Mouse (Mus musculus) heart, adult 2 months (tissue): Measurements from ENCODE around the gene Eif4b. TPM values are rescaled to one million over a fixed set of nuclear protein-coding genes. Genes with fewer than 3 reads are reported as not detected.

Source experiments
- DNase-seq, 2 experiments: peaks; one replicate each; pipeline ENCODE4 v3.0.0; 2021
- H3K27ac ChIP-seq: fragments of 200-600 bp; 2 replicates; pipeline ENCODE4 v1.8.1; 2022
- H3K27me3 ChIP-seq: fragments of 200-500 bp; 2 replicates; pipeline ENCODE4 v1.6.1; 2012; ENCODE audit warnings: mild to moderate bottlenecking, low read length, inconsistent platforms, mixed read lengths; ENCODE audit not compliant: control insufficient read depth, insufficient read depth
- H3K36me3 ChIP-seq: fragments of 200-500 bp; 2 replicates; pipeline ENCODE4 v1.6.1; 2012; ENCODE audit warnings: low read length, inconsistent platforms; ENCODE audit not compliant: control insufficient read depth, insufficient read depth
- H3K4me1 ChIP-seq: fragments of 200-500 bp; 2 replicates; pipeline ENCODE4 v1.6.1; 2011; ENCODE audit warnings: low read length; ENCODE audit not compliant: control insufficient read depth, insufficient read depth
- H3K4me3 ChIP-seq: fragments of 200-600 bp; 2 replicates; pipeline ENCODE4 v1.8.1; 2022
- H3K79me2 ChIP-seq: fragments of 200-500 bp; replicated peaks from 2 replicates; pipeline ENCODE4 v1.6.1; 2012; ENCODE audit warnings: mild to moderate bottlenecking, inconsistent platforms, low read length, moderate library complexity, mixed read lengths; ENCODE audit not compliant: control insufficient read depth, insufficient read depth
- H3K9ac ChIP-seq: fragments of 200-500 bp; 2 replicates; pipeline ENCODE4 v1.6.1; 2012; ENCODE audit warnings: low read depth, mild to moderate bottlenecking, control low read depth, inconsistent platforms, low read length, mixed read lengths
- CTCF ChIP-seq: fragments of 200-600 bp; IDR thresholded peaks from 2 replicates; pipeline ENCODE4 v1.8.1; 2022; ENCODE audit warnings: antibody characterized with exemption, mild to moderate bottlenecking, moderate library complexity
- EP300 ChIP-seq: fragments of 200-500 bp; IDR thresholded peaks from 2 replicates; pipeline ENCODE4 v1.6.1; 2011; ENCODE audit warnings: low read depth, low read length, control low read depth; ENCODE audit not compliant: insufficient read depth
- POLR2A ChIP-seq: fragments of 200-500 bp; IDR thresholded peaks from 2 replicates; pipeline ENCODE4 v1.6.1; 2011; ENCODE audit warnings: mild to moderate bottlenecking, low read depth, low read length, control low read depth; ENCODE audit not compliant: insufficient read depth
- WGBS: fragments of 180-500 bp; shearing (Covaris S2); methylation state at CpG from one replicate; pipeline ENCODE4 v1.1.7; 2018; 5-methylcytosine and 5-hydroxymethylcytosine counted together
- intact Hi-C: fragments of 180-260 bp; cut with DNase I; formaldehyde crosslinking; loops from one replicate; pipeline ENCODE4 v1.15.1; 2025
- polyA plus RNA-seq: library from polyadenylated mRNA; depleted of rRNA; stranded (reverse); fragments of >200 nt; gene quantifications from 2 replicates; pipeline ENCODE4 v1.2.3, GENCODE M21; 2012; rRNA removed
- total RNA-seq, 2 experiments: library from RNA; stranded (reverse); gene quantifications; 2 replicates each; pipeline ENCODE4 v1.2.3; 2021

The Eif4b gene
- total and polyA plus RNA-seq, 3 experiments, result 50.7 to 177 (median 138) TPM

DNA sequence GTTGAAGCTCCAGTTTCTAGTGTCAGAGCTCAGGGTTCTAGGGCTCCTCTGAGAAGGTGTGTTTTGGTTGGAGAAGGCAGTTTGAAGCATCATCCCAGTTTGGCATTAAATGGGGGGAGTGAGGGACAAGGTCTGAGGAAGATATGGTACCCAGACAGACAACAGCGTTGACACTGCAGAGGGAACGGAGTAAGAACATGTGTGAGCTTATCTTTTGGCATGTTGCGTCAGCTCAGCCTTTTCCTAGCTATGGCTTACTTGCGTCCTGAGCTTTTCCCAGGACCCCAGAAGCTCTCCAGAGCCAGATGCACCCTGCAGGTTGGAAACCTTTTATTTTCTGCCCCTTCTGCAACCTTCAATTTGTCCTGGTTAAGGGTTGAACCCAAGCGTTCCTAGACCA lies 72.5 kb downstream of the Eif4b start:
- no peak overlapping the region for H3K9ac ChIP-seq
- no peak overlapping the region for H3K4me3 ChIP-seq
- H3K27ac ChIP-seq, result no peak overlapping the region
- no peaks in the 10 kb centered on the region for H3K79me2 ChIP-seq
- no peak for DNase-seq
- TF ChIP-seq CTCF (no peak), EP300 (no peak), POLR2A (no peak)
- peaks cover 10% of the 10 kb centered on the region for H3K4me1 ChIP-seq
- H3K27me3 ChIP-seq, result no peaks in the 10 kb centered on the region
- no peaks in the 10 kb centered on the region for H3K36me3 ChIP-seq
- intact Hi-C loops, result loop anchor here (2.0 kb wide), 2 partner anchors 37 to 157 kb away; no protein-coding TSS in a partner anchor
- 73% methylated on average over 5 of the region's 5 CpGs for WGBS

Other genes starting within 250 kb of the Eif4b start
- gene Krt1, start 223.0 kb upstream of the Eif4b start, total RNA-seq, result not detected
- 0.04 TPM in 1 of 2 replicates, not detected in the other for gene Krt1, start 223.0 kb upstream of the Eif4b start, polyA plus RNA-seq
- under 1 TPM in 1 of 2 experiments, not detected in 1; 0.31 TPM for gene Krt77, start 204.1 kb upstream of the Eif4b start, total RNA-seq
- not detected in 2 replicates for gene Krt77, start 204.1 kb upstream of the Eif4b start, polyA plus RNA-seq
- gene Krt76, start 180.9 kb upstream of the Eif4b start, total RNA-seq, result not detected
- not detected in 2 replicates for gene Krt76, start 180.9 kb upstream of the Eif4b start, polyA plus RNA-seq
- not detected for gene Krt4, start 149.0 kb upstream of the Eif4b start, total RNA-seq
- 0.43 TPM in 1 of 2 replicates, not detected in the other for gene Krt4, start 149.0 kb upstream of the Eif4b start, polyA plus RNA-seq
- gene Krt79, start 133.4 kb upstream of the Eif4b start, total RNA-seq, result under 1 TPM in 1 of 2 experiments, not detected in 1; 0.27 TPM
- 1.5 and 2.3 TPM in 2 replicates for gene Krt79, start 133.4 kb upstream of the Eif4b start, polyA plus RNA-seq
- under 1 TPM in 1 of 2 experiments, not detected in 1; 0.08 TPM for gene Krt78, start 119.5 kb upstream of the Eif4b start, total RNA-seq
- gene Krt78, start 119.5 kb upstream of the Eif4b start, polyA plus RNA-seq, result not detected in 2 replicates
- 1 to 10 TPM; 1.7 TPM for gene Krt8, start 69.3 kb upstream of the Eif4b start, total RNA-seq
- 2.3 and 9.8 TPM in 2 replicates for gene Krt8, start 69.3 kb upstream of the Eif4b start, polyA plus RNA-seq
- 1 to 10 TPM; 2.6 to 2.7 TPM for gene Krt18, start 45.6 kb upstream of the Eif4b start, total RNA-seq
- gene Krt18, start 45.6 kb upstream of the Eif4b start, polyA plus RNA-seq, result 2.7 and 6.7 TPM in 2 replicates
- 100 to 1,000 TPM; 114 to 130 TPM for gene Tns2, start 26.6 kb downstream of the Eif4b start, total RNA-seq
- 157 and 184 TPM in 2 replicates for gene Tns2, start 26.6 kb downstream of the Eif4b start, polyA plus RNA-seq
- 10 to 100 TPM; 13.4 to 14.2 TPM for gene Spryd3, start 62.5 kb downstream of the Eif4b start, total RNA-seq
- 23.1 and 24.2 TPM in 2 replicates for gene Spryd3, start 62.5 kb downstream of the Eif4b start, polyA plus RNA-seq
- 10 to 100 TPM; 28.9 to 31.7 TPM for gene Igfbp6, start 70.6 kb downstream of the Eif4b start, total RNA-seq
- 47.6 and 56.1 TPM in 2 replicates for gene Igfbp6, start 70.6 kb downstream of the Eif4b start, polyA plus RNA-seq
- gene Soat2, start 76.8 kb downstream of the Eif4b start, total RNA-seq, result under 1 TPM in 1 of 2 experiments, not detected in 1; 0.09 TPM
- 0.12 and 0.16 TPM in 2 replicates for gene Soat2, start 76.8 kb downstream of the Eif4b start, polyA plus RNA-seq
- 10 to 100 TPM; 31.6 to 32.8 TPM for gene Zfp740, start 129.5 kb downstream of the Eif4b start, total RNA-seq
- 16.2 and 29.9 TPM in 2 replicates for gene Zfp740, start 129.5 kb downstream of the Eif4b start, polyA plus RNA-seq
- gene Csad, start 131.0 kb downstream of the Eif4b start, total RNA-seq, result 10 to 100 TPM; 13.1 to 15.6 TPM
- 33.4 and 42.1 TPM in 2 replicates for gene Csad, start 131.0 kb downstream of the Eif4b start, polyA plus RNA-seq
- gene Itgb7, start 158.2 kb downstream of the Eif4b start, total RNA-seq, result 1 to 10 TPM; 1.5 to 2.0 TPM
- 2.4 and 4.6 TPM in 2 replicates for gene Itgb7, start 158.2 kb downstream of the Eif4b start, polyA plus RNA-seq
- 10 to 100 TPM; 18.1 to 20.3 TPM for gene Rarg, start 183.7 kb downstream of the Eif4b start, total RNA-seq
- 19.9 and 26.9 TPM in 2 replicates for gene Rarg, start 183.7 kb downstream of the Eif4b start, polyA plus RNA-seq
- not detected for gene Gm9918, start 196.8 kb downstream of the Eif4b start, total RNA-seq
- gene Gm9918, start 196.8 kb downstream of the Eif4b start, polyA plus RNA-seq, result 0.06 TPM in 1 of 2 replicates, not detected in the other
- 10 to 100 TPM; 17.0 to 19.4 TPM for gene Mfsd5, start 205.7 kb downstream of the Eif4b start, total RNA-seq
- gene Mfsd5, start 205.7 kb downstream of the Eif4b start, polyA plus RNA-seq, result 37.8 and 47.9 TPM in 2 replicates
- 1 to 10 TPM; 1.0 to 1.4 TPM for gene Espl1, start 222.5 kb downstream of the Eif4b start, total RNA-seq
- gene Espl1, start 222.5 kb downstream of the Eif4b start, polyA plus RNA-seq, result 1.6 and 2.4 TPM in 2 replicates